Mouse (Mus musculus) midbrain, postnatal 0 days (tissue): Measurements from ENCODE around the gene Olfr697. TPM values are rescaled to one million over a fixed set of nuclear protein-coding genes. Genes with fewer than 3 reads are reported as not detected.
"Not testable (repeated sequence)": the region's sequence is repeated elsewhere in the genome, so short reads cannot be mapped to it uniquely, and the experiment has no call there.

Experiments used
- ATAC-seq: fragments of 200-750 bp; cut with Nextera tagmentation; 2 replicates; pipeline ENCODE4 v1.8.0; 2017; ENCODE audit warnings: moderate number of reproducible peaks, mild to moderate bottlenecking, moderate TSS enrichment, moderate library complexity; ENCODE audit not compliant: low FRiP score
- DNase-seq: peaks from one replicate; pipeline ENCODE4 v3.0.0-alpha.2; 2015; ENCODE audit warnings: low spot score
- H3K27ac ChIP-seq: fragments of 300-500 bp; sonication (generic); 2 replicates; pipeline ENCODE4 v1.5.1; 2014; ENCODE audit warnings: low read depth, mild to moderate bottlenecking, low read length, mixed read lengths
- H3K27me3 ChIP-seq: fragments of 300-500 bp; sonication (generic); 2 replicates; pipeline ENCODE4 v1.6.1; 2014; ENCODE audit warnings: low read length, control low read depth, mixed read lengths; ENCODE audit not compliant: insufficient read depth
- H3K36me3 ChIP-seq: fragments of 300-500 bp; sonication (generic); 2 replicates; pipeline ENCODE4 v1.6.1; 2014; ENCODE audit warnings: low read length, control low read depth, mixed read lengths; ENCODE audit not compliant: insufficient read depth
- H3K4me1 ChIP-seq: fragments of 300-500 bp; sonication (generic); 2 replicates; pipeline ENCODE4 v1.6.1; 2014; ENCODE audit warnings: mild to moderate bottlenecking, control low read depth, antibody characterized with exemption, low read length, mixed read lengths; ENCODE audit not compliant: insufficient read depth
- H3K4me2 ChIP-seq: fragments of 300-500 bp; sonication (generic); 2 replicates; pipeline ENCODE4 v1.6.1; 2014; ENCODE audit warnings: low read depth, mild to moderate bottlenecking, low read length, mixed read lengths; ENCODE audit not compliant: poor library complexity, severe bottlenecking
- H3K4me3 ChIP-seq: fragments of 300-500 bp; sonication (generic); 2 replicates; pipeline ENCODE4 v1.5.1; 2014; ENCODE audit warnings: low read depth, mild to moderate bottlenecking, low read length, moderate library complexity
- H3K9ac ChIP-seq: fragments of 300-500 bp; sonication (generic); replicated peaks from 2 replicates; pipeline ENCODE4 v1.6.1; 2014; ENCODE audit warnings: mild to moderate bottlenecking, low read length, moderate library complexity, mixed read lengths; ENCODE audit not compliant: poor library complexity, severe bottlenecking
- H3K9me3 ChIP-seq: fragments of 300-500 bp; sonication (generic); 2 replicates; pipeline ENCODE4 v1.6.1; 2016; ENCODE audit warnings: low read length, control low read depth
- CTCF ChIP-seq: IDR thresholded peaks from 2 replicates; pipeline ENCODE4 v1.5.1; 2016; ENCODE audit warnings: antibody characterized with exemption, mild to moderate bottlenecking
- WGBS: fragments of 180-500 bp; shearing (Covaris S2); extraction: QIAGEN DNeasy Blood & Tissue Kit; methylation state at CpG from one replicate; pipeline ENCODE4 v1.1.7; 2014; 5-methylcytosine and 5-hydroxymethylcytosine counted together
- polyA plus RNA-seq: library from polyadenylated mRNA; unstranded; fragments of >200 nt; fragmentation: Nextera tagmentation; extraction: Ambion mirVana; gene quantifications from 2 replicates; pipeline ENCODE4 v1.2.1, GENCODE M21; 2015
- total RNA-seq: library from RNA; depleted of rRNA; stranded (reverse); fragments of >200 nt; gene quantifications from 2 replicates; pipeline ENCODE4 v1.2.3, GENCODE M21; 2014; rRNA removed

Olfr697 gene
- 0.22 TPM in 1 of 2 replicates, not detected in the other for total RNA-seq
- polyA plus RNA-seq: not detected in 2 replicates

- WGBS: 81% methylated on average over 1 of the region's 1 CpGs
- TF ChIP-seq CTCF: no peak
- Histone ChIP-seq H3K4me1 (no peaks in the 10 kb centered on the region), H3K4me2 (no peak within 1 kb of the TSS), H3K36me3 (no peaks in the 10 kb centered on the region), H3K27ac (no peak within 1 kb of the TSS), H3K9me3 (0 out of 2 replicates have a peak, but pooled peaks cover 2% of the 10 kb centered on the region), H3K9ac (no peak within 1 kb of the TSS), H3K27me3 (no peaks in the 10 kb centered on the region), H3K4me3 (no peak within 1 kb of the TSS)
- ATAC-seq (no peak), DNase-seq (no peak)
These were observed at the start of gene Olfr697 for GRCm38 (mm10) chr7:106742343-106742742. Olfr697 (minus strand) TSS chr7:106742443.

GRCm38 (mm10) chr7:106788330-106788729 lies 46.1 kb upstream of the Olfr697 start:
- H3K27ac ChIP-seq: no peak overlapping the region
- H3K4me1 ChIP-seq: no peaks in the 10 kb centered on the region
- ATAC-seq (no peak), DNase-seq (no peak)
- H3K9me3 ChIP-seq: no peaks in the 10 kb centered on the region
- H3K27me3 ChIP-seq: no peaks in the 10 kb centered on the region
- no peak overlapping the region for H3K4me2 ChIP-seq
- no peaks in the 10 kb centered on the region for H3K36me3 ChIP-seq
- TF ChIP-seq CTCF: no peak
- H3K4me3 ChIP-seq: no peak overlapping the region
- no peak overlapping the region for H3K9ac ChIP-seq

GRCm38 (mm10) chr7:106761008-106761407 lies 18.8 kb upstream of the Olfr697 start:
- not testable (repeated sequence) for DNase-seq, H3K27me3 ChIP-seq, H3K36me3 ChIP-seq, H3K9ac ChIP-seq, H3K9me3 ChIP-seq, H3K4me3 ChIP-seq, H3K27ac ChIP-seq, H3K4me2 ChIP-seq, ATAC-seq, H3K4me1 ChIP-seq
- WGBS: 97% methylated on average over 2 of the region's 2 CpGs

GRCm38 (mm10) chr7:106758800-106759199 lies 16.6 kb upstream of the Olfr697 start:
- Histone ChIP-seq H3K27ac (no peak overlapping the region), H3K4me3 (no peak overlapping the region), H3K4me1 (no peaks in the 10 kb centered on the region), H3K4me2 (no peak overlapping the region), H3K36me3 (no peaks in the 10 kb centered on the region), H3K27me3 (no peaks in the 10 kb centered on the region), H3K9ac (no peak overlapping the region), H3K9me3 (no peaks in the 10 kb centered on the region)
- 89% methylated on average over 2 of the region's 2 CpGs for WGBS
- no peak for DNase-seq
- ATAC-seq: no peak
- no peak for TF ChIP-seq CTCF

GRCm38 (mm10) chr7:106755297-106755696 lies 13.1 kb upstream of the Olfr697 start, which contains the start of gene Olfr698:
Olfr698 (minus strand) TSS chr7:106755397.
- ATAC-seq: no peak
- TF ChIP-seq CTCF: no peak
- Histone ChIP-seq H3K4me2 (no peak within 1 kb of the TSS), H3K9me3 (no peaks in the 10 kb centered on the region), H3K9ac (no peak within 1 kb of the TSS), H3K4me3 (no peak within 1 kb of the TSS), H3K27ac (no peak within 1 kb of the TSS), H3K36me3 (no peaks in the 10 kb centered on the region), H3K4me1 (no peaks in the 10 kb centered on the region), H3K27me3 (no peaks in the 10 kb centered on the region)
- no peak for DNase-seq

- ATAC-seq (no peak), DNase-seq (no peak)
- Histone ChIP-seq H3K27ac (no peak overlapping the region), H3K9me3 (0 out of 2 replicates have a peak, but pooled peaks cover 2% of the 10 kb centered on the region), H3K36me3 (no peaks in the 10 kb centered on the region), H3K27me3 (no peaks in the 10 kb centered on the region), H3K4me1 (no peaks in the 10 kb centered on the region), H3K4me2 (no peak overlapping the region), H3K4me3 (no peak overlapping the region), H3K9ac (no peak overlapping the region)
- 93% methylated on average over 5 of the region's 5 CpGs for WGBS
- TF ChIP-seq CTCF: no peak
These were observed 3.6 kb upstream of the Olfr697 start for GRCm38 (mm10) chr7:106745811-106746210.
